Mouse (Mus musculus) thymus, postnatal 14 days (tissue): ENCODE measurements around the gene Sncg.
"Not testable (repeated sequence)": the region's sequence is repeated elsewhere in the genome, so short reads cannot be mapped to it uniquely, and the experiment has no call there.

Experiments
- DNase-seq: peaks from one replicate; pipeline ENCODE4 v3.0.0; 2021

Gene Sncg

GRCm38 (mm10) chr14:34370203-34370602 is 4.4 kb downstream of the Sncg start:
- no peak for DNase-seq

GRCm38 (mm10) chr14:34365147-34365507 is 9.5 kb downstream of the Sncg start:
- no peak for DNase-seq

- not testable (repeated sequence) for DNase-seq
Measured at GRCm38 (mm10) chr14:34364254-34365146, 10.1 kb downstream of the Sncg start.

GRCm38 (mm10) chr14:34363490-34364253 is 10.9 kb downstream of the Sncg start:
- DNase-seq = peak; percentile 33

GRCm38 (mm10) chr14:34362726-34363445 is 11.7 kb downstream of the Sncg start:
- peak; percentile 32 for DNase-seq

- no peak for DNase-seq
Measured at GRCm38 (mm10) chr14:34362135-34362534, 12.5 kb downstream of the Sncg start.

- DNase-seq = no peak
Measured at GRCm38 (mm10) chr14:34360251-34360650, 14.3 kb downstream of the Sncg start.

- DNase-seq = no peak
Measured at GRCm38 (mm10) chr14:34359676-34360244, 14.8 kb downstream of the Sncg start.

GRCm38 (mm10) chr14:34357671-34358455 is 16.7 kb downstream of the Sncg start:
- no peak for DNase-seq

GRCm38 (mm10) chr14:34355301-34355700 is 19.3 kb downstream of the Sncg start, which contains the start of gene Fam25c:
TSS of gene Fam25c (minus strand) at chr14:34355433.
- no peak for DNase-seq

- no peak for DNase-seq
Measured at GRCm38 (mm10) chr14:34354456-34354855, 20.1 kb downstream of the Sncg start.

- no peak for DNase-seq
Measured at GRCm38 (mm10) chr14:34353326-34353725, 21.3 kb downstream of the Sncg start.

GRCm38 (mm10) chr14:34352523-34352922 is 22.1 kb downstream of the Sncg start:
- no peak for DNase-seq

- DNase-seq = no peak
Measured at GRCm38 (mm10) chr14:34351660-34352059, 22.9 kb downstream of the Sncg start.

- DNase-seq = no peak
Measured at GRCm38 (mm10) chr14:34349007-34349406, 25.6 kb downstream of the Sncg start.

- no peak for DNase-seq
Measured at GRCm38 (mm10) chr14:34348301-34348700, 26.3 kb downstream of the Sncg start.

- DNase-seq = no peak
Measured at GRCm38 (mm10) chr14:34347084-34347483, 27.5 kb downstream of the Sncg start.

- no peak for DNase-seq
Measured at GRCm38 (mm10) chr14:34345771-34346566, 28.6 kb downstream of the Sncg start.

GRCm38 (mm10) chr14:34344361-34344760 is 30.2 kb downstream of the Sncg start:
- DNase-seq = no peak

GRCm38 (mm10) chr14:34343078-34343477 is 31.5 kb downstream of the Sncg start:
- no peak for DNase-seq

- no peak for DNase-seq
Measured at GRCm38 (mm10) chr14:34341993-34342392, 32.6 kb downstream of the Sncg start.
